Mouse (Mus musculus): ENCODE results near the gene Plcd1. TPM values are rescaled to one million over a fixed set of nuclear protein-coding genes. Genes with fewer than 3 reads are reported as not detected.

Gene Plcd1
- polyA plus RNA-seq, 1 experiment from 2014 or later: 17.2 TPM

- DNase-seq (ENCODE audit: low spot score): no peak
These were observed 68.0 kb downstream of the Plcd1 start for GRCm38 (mm10) chr9:119025263-119025662.

DNA sequence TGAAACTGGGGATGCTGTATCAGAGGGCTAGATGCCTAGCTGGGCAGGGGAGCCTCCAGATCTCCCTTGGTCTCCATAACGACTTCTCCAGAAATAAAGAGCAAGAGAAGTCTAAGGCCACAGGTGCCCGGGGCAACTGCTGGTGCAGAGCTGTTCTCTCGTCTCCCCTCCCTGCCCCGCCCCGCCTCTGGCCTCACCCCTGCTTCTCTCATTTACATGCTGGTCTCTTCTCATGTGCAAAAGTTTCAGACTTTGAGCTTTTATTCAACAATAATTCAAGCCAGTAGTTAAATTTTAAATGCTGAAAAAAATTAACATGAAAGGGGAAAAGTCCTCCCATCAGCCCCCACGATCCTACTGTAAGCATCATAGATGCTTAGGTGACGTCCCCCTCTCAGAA is 71.6 kb downstream of the Plcd1 start:
- DNase-seq (ENCODE audit: low spot score): no peak

Small RNAs within 50 kb of the gene (microRNA-seq; reads per million reads assigned to microRNA genes)
- 17.5 reads per million, percentile 24 among the genes with 10 or more reads in this experiment for gene Mir26a-1 (ENCODE audit: borderline number of aligned reads)

Other genes starting within 250 kb of the Plcd1 start
- gene Ctdspl, start 167.0 kb downstream of the Plcd1 start, polyA plus RNA-seq (2015; fragmentation: Nextera tagmentation; extraction: Ambion mirVana): 3.3 and 4.2 TPM in 2 replicates
- 5.9 and 8.0 TPM in 2 replicates for gene Vill, start 40.7 kb downstream of the Plcd1 start, polyA plus RNA-seq (2015; fragmentation: Nextera tagmentation; extraction: Ambion mirVana)
- gene Dlec1, start 9.0 kb upstream of the Plcd1 start, polyA plus RNA-seq (2015; fragmentation: Nextera tagmentation; extraction: Ambion mirVana): 0.13 and 0.46 TPM in 2 replicates
- 5.4 and 5.5 TPM in 2 replicates for gene Acaa1b, start 63.6 kb upstream of the Plcd1 start, polyA plus RNA-seq (2015; fragmentation: Nextera tagmentation; extraction: Ambion mirVana)
- gene Gm47289, start 65.7 kb upstream of the Plcd1 start, polyA plus RNA-seq (2015; fragmentation: Nextera tagmentation; extraction: Ambion mirVana): not detected in 2 replicates
- gene Slc22a13, start 115.6 kb upstream of the Plcd1 start, polyA plus RNA-seq (2015; fragmentation: Nextera tagmentation; extraction: Ambion mirVana): 0.08 TPM in 1 of 2 replicates, not detected in the other
- gene Oxsr1, start 228.9 kb upstream of the Plcd1 start, polyA plus RNA-seq (2015; fragmentation: Nextera tagmentation; extraction: Ambion mirVana): 9.3 and 11.7 TPM in 2 replicates
- 79.2 and 83.3 TPM in 2 replicates for gene Acaa1a, start 246.2 kb upstream of the Plcd1 start, polyA plus RNA-seq (2015; fragmentation: Nextera tagmentation; extraction: Ambion mirVana)
- gene Myd88, start 247.9 kb upstream of the Plcd1 start, polyA plus RNA-seq (2015; fragmentation: Nextera tagmentation; extraction: Ambion mirVana): 34.3 and 34.4 TPM in 2 replicates

Measured in thymus, postnatal 0 days (tissue).